Mouse (Mus musculus) erythroblast, embryonic 14.5 days (primary cell): ENCODE results near the gene Adamtsl1.

ENCODE experiments used
- GATA1 ChIP-seq: IDR thresholded peaks from 2 replicates; pipeline ENCODE4 v1.6.1; 2012; ENCODE audit warnings: low read length, inconsistent platforms, mixed read lengths
- TAL1 ChIP-seq: IDR thresholded peaks from 3 replicates; pipeline ENCODE4 v1.6.1; 2012; ENCODE audit warnings: low read length, inconsistent platforms, mixed read lengths

GRCm38 (mm10) chr4:85842113-85842512 is 328.1 kb downstream of the Adamtsl1 start:
- TF ChIP-seq GATA1: no peak
- TF ChIP-seq TAL1: no peak
